Mouse (Mus musculus) G1E (cell line): ENCODE measurements around the gene 1700017N19Rik. TPM values are rescaled to one million over a fixed set of nuclear protein-coding genes. Genes with fewer than 3 reads are reported as not detected.
"Not testable (repeated sequence)": the region's sequence is repeated elsewhere in the genome, so short reads cannot be mapped to it uniquely, and the experiment has no call there.

ENCODE experiments used
- ATAC-seq: 2 replicates; pipeline ENCODE4 v1.8.0; 2016; ENCODE audit warnings: mild to moderate bottlenecking; ENCODE audit not compliant: insufficient number of reproducible peaks, poor library complexity, low FRiP score, severe bottlenecking; ENCODE audit errors: extremely low read depth
- DNase-seq: peaks from one replicate; pipeline ENCODE4 v3.0.0; 2012; ENCODE audit warnings: low spot score
- H3K27me3 ChIP-seq: 2 replicates; pipeline ENCODE4 v1.6.1; 2012; ENCODE audit warnings: mild to moderate bottlenecking, low read length, inconsistent platforms; ENCODE audit not compliant: insufficient read depth
- H3K36me3 ChIP-seq: replicated peaks from 2 replicates; pipeline ENCODE3; 2012; ENCODE audit warnings: mild to moderate bottlenecking, inconsistent platforms
- H3K4me1 ChIP-seq: 2 replicates; pipeline ENCODE4 v1.6.1; 2012; ENCODE audit warnings: low read depth, low read length, inconsistent platforms, mixed read lengths; ENCODE audit not compliant: insufficient read depth
- H3K4me3 ChIP-seq: 2 replicates; pipeline ENCODE4 v1.5.1; 2012; ENCODE audit warnings: low read depth, mild to moderate bottlenecking, inconsistent platforms, low read length, moderate library complexity, mixed read lengths
- H3K9me3 ChIP-seq: replicated peaks from 2 replicates; pipeline ENCODE4 v1.6.1; 2012; ENCODE audit warnings: inconsistent platforms
- CTCF ChIP-seq: IDR thresholded peaks from 2 replicates; pipeline ENCODE4 v1.5.1; 2012; ENCODE audit warnings: low read depth, low read length, inconsistent platforms, mixed read lengths
- GATA1 ChIP-seq: IDR thresholded peaks from 2 replicates; pipeline ENCODE4 v1.6.1; 2012; ENCODE audit warnings: borderline replicate concordance, low read length, inconsistent platforms, mixed read lengths
- GATA2 ChIP-seq: IDR thresholded peaks from 2 replicates; pipeline ENCODE4 v1.6.1; 2012; ENCODE audit warnings: low read depth, low read length, inconsistent platforms, borderline replicate concordance
- POLR2AphosphoS5 ChIP-seq: IDR thresholded peaks from 2 replicates; pipeline ENCODE4 v1.6.1; 2012; ENCODE audit warnings: low read depth, low read length, inconsistent platforms; ENCODE audit not compliant: insufficient replicate concordance
- TAL1 ChIP-seq: conservative IDR thresholded peaks from 2 replicates; pipeline ENCODE4 v1.6.1; 2012; ENCODE audit warnings: low read depth, low read length, inconsistent platforms, mixed read lengths
- polyA plus RNA-seq: library from polyadenylated mRNA; stranded (reverse); fragments of >175 nt; gene quantifications from 2 replicates; pipeline ENCODE4 v1.2.3, GENCODE M21; 2012
- total RNA-seq, 2 experiments: library from RNA; stranded (forward) in 1 of 2; stranded (reverse) in 1 of 2; fragments of 200-1000 nt in 1 of 2; fragments of >200 nt in 1 of 2; fragmentation: Nextera tagmentation in 1 of 2; gene quantifications; 2 replicates each; pipeline ENCODE4 v1.2.3; 2014 to 2017

The 1700017N19Rik gene
- total RNA-seq (2014; fragmentation: Nextera tagmentation) (not detected in 2 replicates), total RNA-seq (2017) (0.17 TPM in 1 of 2 replicates, not detected in the other), polyA plus RNA-seq (not detected in 2 replicates)

GRCm38 (mm10) chr10:100590323-100590722, at the start of gene 1700017N19Rik, which contains the start of gene 4930430F08Rik:
Gene 1700017N19Rik (plus strand): TSS chr10:100590484.
Gene 4930430F08Rik (minus strand): TSS chr10:100590423.
- no peak for TF ChIP-seq POLR2AphosphoS5
- TF ChIP-seq TAL1 = no peak
- no peak for TF ChIP-seq CTCF
- TF ChIP-seq GATA1 = no peak
- TF ChIP-seq GATA2 = no peak
- Histone ChIP-seq H3K27me3 (no peaks in the 10 kb centered on the region), H3K4me3 (peak within 1 kb of the TSS; percentile 89; the same call in 1 of the 2 replicates), H3K9me3 (no peaks in the 10 kb centered on the region), H3K36me3 (peaks cover 17% of the 10 kb centered on the region), H3K4me1 (peaks cover 14% of the 10 kb centered on the region)
- ATAC-seq = no peak
- no peak for DNase-seq

DNA sequence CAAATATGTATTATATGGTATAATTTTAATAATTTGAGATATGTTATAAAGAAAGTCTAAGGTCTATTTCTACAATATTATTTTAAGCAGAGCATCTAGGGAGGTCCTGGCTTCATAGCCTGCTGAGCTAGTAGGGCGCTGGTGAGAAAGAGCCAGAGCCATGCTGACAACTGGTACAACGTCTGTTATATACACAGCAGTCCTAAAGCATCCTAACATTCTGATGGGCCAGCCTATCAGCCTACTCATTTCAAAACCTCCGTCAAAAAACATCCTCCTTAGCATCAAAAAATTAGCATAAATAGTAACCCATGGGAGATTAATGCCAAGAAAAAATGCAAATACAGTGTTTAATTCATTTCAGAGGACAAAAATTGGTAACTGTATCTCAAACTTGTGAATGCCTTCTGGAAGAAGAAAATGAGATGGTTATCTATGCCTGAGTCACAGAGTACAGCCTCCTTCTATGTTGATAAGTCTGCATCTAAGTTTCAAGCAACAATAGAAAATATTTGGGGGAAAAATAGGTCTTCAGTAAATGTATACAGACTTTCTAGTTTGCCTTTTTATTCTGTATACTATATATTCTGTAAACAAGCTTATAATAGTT, 33.6 kb upstream of the 1700017N19Rik start:
- TF ChIP-seq GATA1 (no peak), GATA2 (no peak), TAL1 (no peak), POLR2AphosphoS5 (no peak), CTCF (no peak)
- DNase-seq (no peak), ATAC-seq (no peak; the same call in 1 of the 2 replicates)
- no peaks in the 10 kb centered on the region for H3K9me3 ChIP-seq
- H3K36me3 ChIP-seq = peaks cover 26% of the 10 kb centered on the region
- H3K4me3 ChIP-seq = no peak overlapping the region
- peaks cover 4% of the 10 kb centered on the region; the same call in 1 of the 2 replicates for H3K4me1 ChIP-seq
- no peaks in the 10 kb centered on the region for H3K27me3 ChIP-seq

- not testable (repeated sequence) for H3K4me3 ChIP-seq, H3K27me3 ChIP-seq, DNase-seq, ATAC-seq, H3K4me1 ChIP-seq, H3K9me3 ChIP-seq
- peaks cover 37% of the 10 kb centered on the region for H3K36me3 ChIP-seq
These were observed 29.9 kb upstream of the 1700017N19Rik start for GRCm38 (mm10) chr10:100560194-100560883.

- TF ChIP-seq GATA2 (no peak), GATA1 (no peak), POLR2AphosphoS5 (no peak), TAL1 (no peak), CTCF (no peak)
- no peaks in the 10 kb centered on the region for H3K4me1 ChIP-seq
- DNase-seq = no peak
- ATAC-seq = no peak
- H3K36me3 ChIP-seq = peaks cover 48% of the 10 kb centered on the region
- no peak overlapping the region for H3K4me3 ChIP-seq
- no peaks in the 10 kb centered on the region for H3K9me3 ChIP-seq
- H3K27me3 ChIP-seq = no peaks in the 10 kb centered on the region
These were observed 26.2 kb upstream of the 1700017N19Rik start for GRCm38 (mm10) chr10:100564112-100564511.

DNA sequence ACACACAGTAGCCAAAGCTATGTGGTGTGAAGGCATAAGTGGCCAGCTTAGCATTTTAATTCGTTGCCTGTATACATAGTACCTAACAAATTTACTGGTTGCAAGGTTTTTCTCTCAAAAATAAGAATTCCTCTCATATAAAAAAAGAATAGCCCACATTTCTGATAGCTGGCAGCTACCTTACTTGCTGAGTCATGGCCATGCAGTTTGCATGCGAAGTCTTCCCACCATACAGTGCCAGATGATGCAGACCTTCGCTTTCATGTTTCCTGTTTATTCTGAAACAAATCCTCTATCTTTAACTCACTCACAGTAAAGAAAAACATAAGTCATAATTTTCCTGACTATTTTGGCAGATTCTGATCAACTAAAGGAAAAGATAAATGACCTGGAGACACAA, 18.6 kb upstream of the 1700017N19Rik start:
- Histone ChIP-seq H3K4me3 (no peak overlapping the region), H3K36me3 (peaks cover 49% of the 10 kb centered on the region), H3K4me1 (peaks cover 27% of the 10 kb centered on the region), H3K27me3 (no peaks in the 10 kb centered on the region), H3K9me3 (no peaks in the 10 kb centered on the region)
- DNase-seq = no peak
- ATAC-seq = peak; percentile 25; the same call in 1 of the 2 replicates
- no peak for TF ChIP-seq GATA1
- TF ChIP-seq TAL1 = no peak
- no peak for TF ChIP-seq POLR2AphosphoS5
- TF ChIP-seq GATA2 = no peak
- TF ChIP-seq CTCF = no peak

DNA sequence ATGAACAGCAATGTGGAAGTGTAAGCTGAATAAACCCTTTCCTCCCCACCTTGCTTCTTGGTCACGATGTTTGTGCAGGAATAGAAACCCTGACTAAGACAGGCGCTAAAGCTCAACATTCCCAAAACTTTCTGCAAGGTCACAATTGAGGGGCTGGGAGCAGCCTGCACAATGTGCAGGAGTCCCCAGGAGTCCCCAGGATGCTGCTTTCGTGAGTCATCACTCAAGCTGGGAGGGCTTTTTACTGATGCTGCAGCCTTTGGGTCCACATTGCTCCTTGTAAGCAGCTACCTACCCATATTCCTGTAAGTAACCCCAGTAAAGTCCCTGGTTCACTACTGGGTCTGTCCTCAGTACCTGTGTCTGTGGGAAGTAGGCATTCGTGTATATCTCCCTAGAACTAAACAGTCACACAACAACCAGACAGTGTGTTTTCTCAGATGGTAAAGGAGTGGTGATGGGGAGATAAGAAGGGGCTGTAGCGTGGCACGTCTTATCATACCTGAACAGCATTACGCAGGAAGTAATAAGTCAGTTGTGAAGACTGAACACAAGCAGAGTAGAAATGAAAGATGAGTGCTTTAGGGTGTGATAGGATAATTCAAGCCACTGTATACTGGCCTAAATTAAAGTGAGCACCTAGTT, 15.7 kb upstream of the 1700017N19Rik start:
- ATAC-seq (peak; percentile 82), DNase-seq (no peak)
- Histone ChIP-seq H3K4me3 (no peak overlapping the region; the same call in 1 of the 2 replicates), H3K9me3 (no peaks in the 10 kb centered on the region), H3K4me1 (peaks cover 27% of the 10 kb centered on the region), H3K36me3 (peaks cover 51% of the 10 kb centered on the region), H3K27me3 (no peaks in the 10 kb centered on the region)
- TF ChIP-seq TAL1 (peak; percentile 44), POLR2AphosphoS5 (no peak)
